Mouse (Mus musculus): ENCODE results near the gene Slc34a3.
A peak's percentile ranks its signal among the peaks of the same experiment; 100 is the strongest.
"Not testable (repeated sequence)": the region's sequence is repeated elsewhere in the genome, so short reads cannot be mapped to it uniquely, and the experiment has no call there.

The Slc34a3 gene

GRCm38 (mm10) chr2:25234050-25234449, at the start of gene Slc34a3:
Slc34a3 (minus strand) TSS chr2:25234364.
- no peak for DNase-seq

GRCm38 (mm10) chr2:25278928-25279882, 45.0 kb upstream of the Slc34a3 start:
- DNase-seq = peak in 1 of 2 experiments; percentile 33

GRCm38 (mm10) chr2:25273010-25273409, 38.8 kb upstream of the Slc34a3 start:
- no peak for DNase-seq

- no peak for DNase-seq
Observed at GRCm38 (mm10) chr2:25272515-25272914, 38.4 kb upstream of the Slc34a3 start.

GRCm38 (mm10) chr2:25271827-25272511, 37.8 kb upstream of the Slc34a3 start, which contains the start of the genes Ssna1 and Anapc2:
Ssna1 (minus strand) TSS chr2:25272438.
Anapc2 (plus strand) TSS chr2:25272478.
- DNase-seq = peak; percentile 90 to 93

GRCm38 (mm10) chr2:25267746-25268309, 33.7 kb upstream of the Slc34a3 start:
- no peak for DNase-seq

GRCm38 (mm10) chr2:25267241-25267640, 33.1 kb upstream of the Slc34a3 start:
- DNase-seq = no peak

GRCm38 (mm10) chr2:25266720-25267119, 32.6 kb upstream of the Slc34a3 start:
- no peak for DNase-seq

- no peak for DNase-seq
Observed at GRCm38 (mm10) chr2:25265897-25266656, 31.9 kb upstream of the Slc34a3 start.

GRCm38 (mm10) chr2:25264851-25265250, 30.7 kb upstream of the Slc34a3 start:
- no peak for DNase-seq

- no peak for DNase-seq
Observed at GRCm38 (mm10) chr2:25264286-25264660, 30.1 kb upstream of the Slc34a3 start.

- DNase-seq = no peak
Observed at GRCm38 (mm10) chr2:25263623-25264285, 29.6 kb upstream of the Slc34a3 start.

GRCm38 (mm10) chr2:25262795-25263622, 28.8 kb upstream of the Slc34a3 start:
- DNase-seq = peak; percentile 32 to 36

GRCm38 (mm10) chr2:25262291-25262767, 28.2 kb upstream of the Slc34a3 start, which contains the start of gene Tprn:
Tprn (plus strand) TSS chr2:25262618.
- DNase-seq = peak; percentile 88 to 95

- DNase-seq = no peak
Observed at GRCm38 (mm10) chr2:25261870-25262269, 27.7 kb upstream of the Slc34a3 start.

- DNase-seq = no peak
Observed at GRCm38 (mm10) chr2:25258887-25259286, 24.7 kb upstream of the Slc34a3 start.

- DNase-seq = not testable (repeated sequence)
Observed at GRCm38 (mm10) chr2:25257250-25257649, 23.1 kb upstream of the Slc34a3 start.

GRCm38 (mm10) chr2:25256443-25257109, 22.4 kb upstream of the Slc34a3 start:
- peak in 1 of 2 experiments; percentile 24 for DNase-seq

- peak; percentile 64 to 76 for DNase-seq
Observed at GRCm38 (mm10) chr2:25255284-25255779, 21.2 kb upstream of the Slc34a3 start, which contains the start of gene Tmem203. Tmem203 (plus strand) TSS chr2:25255439.

GRCm38 (mm10) chr2:25252331-25252730, 18.2 kb upstream of the Slc34a3 start:
- no peak for DNase-seq
